Mouse (Mus musculus) stomach, postnatal 0 days (tissue): Measurements from ENCODE around the gene Olfr297. TPM values are rescaled to one million over a fixed set of nuclear protein-coding genes. Genes with fewer than 3 reads are reported as not detected.

Experiments used
- ATAC-seq: fragments of 200-750 bp; cut with Nextera tagmentation; 2 replicates; pipeline ENCODE4 v1.8.0; 2017; ENCODE audit not compliant: low FRiP score, low TSS enrichment
- DNase-seq: peaks from one replicate; pipeline ENCODE4 v3.0.0-alpha.2; 2016; ENCODE audit warnings: low spot score
- H3K27ac ChIP-seq: fragments of 300-500 bp; sonication (generic); replicated peaks from 2 replicates; pipeline ENCODE4 v1.5.1; 2014; ENCODE audit warnings: mild to moderate bottlenecking, control low read depth
- H3K27me3 ChIP-seq: fragments of 300-500 bp; sonication (generic); 2 replicates; pipeline ENCODE4 v1.6.1; 2014; ENCODE audit warnings: low read length; ENCODE audit not compliant: control insufficient read depth, insufficient read depth
- H3K36me3 ChIP-seq: fragments of 300-500 bp; sonication (generic); 2 replicates; pipeline ENCODE4 v1.6.1; 2014; ENCODE audit warnings: low read length, mixed read lengths; ENCODE audit not compliant: control insufficient read depth, insufficient read depth
- H3K4me1 ChIP-seq: fragments of 300-500 bp; sonication (generic); replicated peaks from 2 replicates; pipeline ENCODE4 v1.6.1; 2014; ENCODE audit warnings: antibody characterized with exemption; ENCODE audit not compliant: control insufficient read depth, insufficient read depth
- H3K4me2 ChIP-seq: fragments of 300-500 bp; sonication (generic); replicated peaks from 2 replicates; pipeline ENCODE4 v1.6.1; 2014; ENCODE audit warnings: low read depth, mild to moderate bottlenecking, control low read depth, moderate library complexity
- H3K4me3 ChIP-seq: fragments of 300-500 bp; sonication (generic); 2 replicates; pipeline ENCODE4 v1.5.1; 2014; ENCODE audit warnings: low read depth, low read length, control low read depth
- H3K9ac ChIP-seq: fragments of 300-500 bp; sonication (generic); 2 replicates; pipeline ENCODE4 v1.6.1; 2014; ENCODE audit warnings: mild to moderate bottlenecking, low read length, control low read depth, mixed read lengths
- H3K9me3 ChIP-seq: fragments of 300-500 bp; sonication (generic); 2 replicates; pipeline ENCODE4 v1.6.1; 2016; ENCODE audit warnings: low read length; ENCODE audit not compliant: control insufficient read depth
- CTCF ChIP-seq: IDR thresholded peaks from 2 replicates; pipeline ENCODE4 v1.5.1; 2016; ENCODE audit warnings: antibody characterized with exemption, low read depth, mild to moderate bottlenecking, moderate library complexity
- EP300 ChIP-seq: optimal IDR thresholded peaks from 2 replicates; pipeline ENCODE3; 2016; ENCODE audit warnings: antibody characterized with exemption
- WGBS: fragments of 180-500 bp; shearing (Covaris S2); extraction: QIAGEN DNeasy Blood & Tissue Kit; methylation state at CpG from one replicate; pipeline ENCODE4 v1.1.7; 2014; 5-methylcytosine and 5-hydroxymethylcytosine counted together
- polyA plus RNA-seq: library from polyadenylated mRNA; unstranded; fragments of >200 nt; fragmentation: Nextera tagmentation; extraction: Ambion mirVana; gene quantifications from 2 replicates; pipeline ENCODE4 v1.2.1, GENCODE M21; 2015

The Olfr297 gene
- polyA plus RNA-seq = not detected in 2 replicates

DNA sequence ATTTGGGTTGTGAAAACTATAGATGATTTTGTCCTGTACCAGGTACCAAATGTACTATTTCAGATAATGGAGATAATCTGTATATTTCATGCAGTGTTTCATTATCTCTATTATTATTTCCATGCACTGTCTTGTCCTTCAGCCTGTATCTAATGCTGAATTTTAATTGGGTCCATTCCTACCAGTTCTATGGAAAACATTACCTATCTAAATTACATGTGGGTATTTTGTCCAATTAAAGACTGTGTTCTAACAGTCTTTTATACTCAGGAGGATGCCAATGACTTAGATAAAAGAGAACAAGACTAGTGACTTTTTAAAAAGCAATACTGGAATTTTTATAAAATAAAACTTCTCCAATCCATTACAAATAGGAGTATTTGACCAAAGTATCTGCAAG lies at the start of gene Olfr297:
TSS of gene Olfr297 (plus strand) at position 301 of the 400 bp plus-strand sequence.
- TF ChIP-seq EP300 (no peak), CTCF (no peak)
- no peak within 1 kb of the TSS for H3K27ac ChIP-seq
- no peak within 1 kb of the TSS for H3K9ac ChIP-seq
- H3K9me3 ChIP-seq = no peaks in the 10 kb centered on the region
- H3K4me2 ChIP-seq = no peak within 1 kb of the TSS
- no peak for ATAC-seq
- H3K36me3 ChIP-seq = no peaks in the 10 kb centered on the region
- no peaks in the 10 kb centered on the region for H3K27me3 ChIP-seq
- H3K4me1 ChIP-seq = no peaks in the 10 kb centered on the region
- DNase-seq = no peak
- no peak within 1 kb of the TSS for H3K4me3 ChIP-seq

DNA sequence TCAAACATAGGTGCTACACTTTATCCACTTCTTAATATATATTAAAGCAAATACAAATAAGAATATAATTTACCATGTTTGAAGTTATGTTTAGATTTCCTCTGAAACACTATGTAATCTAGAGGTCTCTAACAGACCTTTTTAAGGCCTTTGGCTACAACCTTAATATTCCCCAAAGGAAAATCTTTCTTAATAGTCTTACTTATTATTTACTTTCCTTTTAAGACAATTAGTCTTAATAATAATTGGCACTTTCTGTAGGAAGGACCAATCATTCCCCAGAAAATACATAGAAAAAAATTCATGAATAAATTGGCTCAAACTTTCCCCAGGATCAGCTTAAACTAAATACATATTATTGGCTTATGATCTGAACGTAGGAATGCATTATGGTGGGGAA lies 27.4 kb upstream of the Olfr297 start, which contains the start of gene Olfr298:
TSS of gene Olfr298 (minus strand) at position 101 of the 400 bp plus-strand sequence.
- DNase-seq (no peak), ATAC-seq (no peak)
- H3K9me3 ChIP-seq = no peaks in the 10 kb centered on the region; the same call in 1 of the 2 replicates
- H3K27ac ChIP-seq = no peak within 1 kb of the TSS
- no peak within 1 kb of the TSS for H3K4me3 ChIP-seq
- no peaks in the 10 kb centered on the region for H3K36me3 ChIP-seq
- H3K27me3 ChIP-seq = no peaks in the 10 kb centered on the region
- H3K4me2 ChIP-seq = no peak within 1 kb of the TSS
- no peak within 1 kb of the TSS for H3K9ac ChIP-seq
- TF ChIP-seq CTCF = no peak
- TF ChIP-seq EP300 = no peak
- 78% methylated on average over 1 of the region's 1 CpGs for WGBS
- H3K4me1 ChIP-seq = no peaks in the 10 kb centered on the region

Other genes with a start within 250 kb of the Olfr297 start
- gene Olfr310, start 242.8 kb upstream of the Olfr297 start, polyA plus RNA-seq = not detected in 2 replicates
- gene Olfr309, start 206.3 kb upstream of the Olfr297 start, polyA plus RNA-seq = not detected in 2 replicates
- 0.06 TPM in 1 of 2 replicates, not detected in the other for gene Olfr308, start 194.3 kb upstream of the Olfr297 start, polyA plus RNA-seq
- gene Olfr307, start 182.4 kb upstream of the Olfr297 start, polyA plus RNA-seq = 0.02 TPM in 1 of 2 replicates, not detected in the other
- not detected in 2 replicates for gene Olfr305, start 153.0 kb upstream of the Olfr297 start, polyA plus RNA-seq
- not detected in 2 replicates for gene Olfr304, start 133.3 kb upstream of the Olfr297 start, polyA plus RNA-seq
- gene Olfr303, start 122.2 kb upstream of the Olfr297 start, polyA plus RNA-seq = not detected in 2 replicates
- gene Olfr301, start 116.1 kb upstream of the Olfr297 start, polyA plus RNA-seq = not detected in 2 replicates
- gene Olfr299, start 60.0 kb upstream of the Olfr297 start, polyA plus RNA-seq = not detected in 2 replicates
- gene Olfr298, start 27.5 kb upstream of the Olfr297 start, polyA plus RNA-seq = not detected in 2 replicates
- gene Olfr295, start 63.9 kb downstream of the Olfr297 start, polyA plus RNA-seq = not detected in 2 replicates
- not detected in 2 replicates for gene Olfr294, start 96.7 kb downstream of the Olfr297 start, polyA plus RNA-seq
- gene Olfr293, start 129.1 kb downstream of the Olfr297 start, polyA plus RNA-seq = not detected in 2 replicates
- gene Olfr292, start 168.4 kb downstream of the Olfr297 start, polyA plus RNA-seq = not detected in 2 replicates